29 mouse cellular contexts compared by ENCODE assay signal in genomic region chr3:132986188-132986587, GRCm38 (mm10). TPM values are rescaled to one million over a fixed set of nuclear protein-coding genes. Genes with fewer than 3 reads are reported as not detected.
DNase-seq lines count a peak whose midpoint lies in the region; ATAC-seq and TF ChIP-seq lines count a peak whose summit lies in the region.
"Had no signal": no experiment of that assay in that cellular context is flagged by ENCODE, and none has a peak within 500 bp of the region (broad histone marks: within the 10 kb centered on the region; RNA-seq: fewer than 3 reads in every experiment).

No protein-coding gene starts in this region.

- no peaks in the 10 kb centered on the region for H3K4me1 ChIP-seq in forebrain, embryonic 13.5 days
- H3K4me1 ChIP-seq: forebrain, embryonic 12.5 days; hindbrain, embryonic 10.5 days; hindbrain, embryonic 13.5 days had no signal

- no peak for DNase-seq in frontal cortex, postnatal 14 days (ENCODE audit: low spot score in 2 of 2)
- peak; percentile 17 for DNase-seq in brain, adult 2 months (ENCODE audit: low read depth, low spot score)
- DNase-seq in layer of hippocampus, postnatal 14 days (ENCODE audit: low spot score in 2 of 2), result peak; percentile 13 to 16
- no peak for DNase-seq in B cell, adult 2 months
- DNase-seq: adrenal gland, adult 8-10 months; adrenal gland, postnatal 25 days; cerebellum, adult 18-20 months; cerebellum, adult 9-10 months; cerebellum, postnatal 14 days; gastrocnemius, postnatal 25 days; heart, adult 18-20 months; heart, postnatal 10 days; heart, postnatal 36 days had no signal

- no peak overlapping the region for H3K9ac ChIP-seq in forebrain, embryonic 13.5 days
- H3K9ac ChIP-seq: embryonic facial prominence, embryonic 12.5 days; forebrain, embryonic 12.5 days; heart, embryonic 12.5 days; heart, embryonic 15.5 days; hindbrain, embryonic 13.5 days had no signal

- no peak overlapping the region for H3K4me2 ChIP-seq in myocyte (ENCODE audit: low read depth)
- no peak overlapping the region for H3K4me2 ChIP-seq in forebrain, embryonic 13.5 days
- H3K4me2 ChIP-seq: embryonic facial prominence, embryonic 12.5 days; forebrain, embryonic 12.5 days; heart, embryonic 12.5 days; heart, embryonic 15.5 days; hindbrain, embryonic 13.5 days had no signal

- no peaks in the 10 kb centered on the region for H3K27me3 ChIP-seq in myocyte (ENCODE audit: control insufficient read depth, insufficient read depth, insufficient read length)
- no peaks in the 10 kb centered on the region for H3K27me3 ChIP-seq in forebrain, embryonic 13.5 days
- H3K27me3 ChIP-seq: embryonic facial prominence, embryonic 12.5 days; forebrain, embryonic 12.5 days; heart, embryonic 12.5 days; heart, embryonic 15.5 days; hindbrain, embryonic 13.5 days had no signal

- no peaks in the 10 kb centered on the region for H3K36me3 ChIP-seq in myocyte (ENCODE audit: control insufficient read depth, insufficient read depth)
- H3K36me3 ChIP-seq in forebrain, embryonic 13.5 days (ENCODE audit: poor library complexity, severe bottlenecking), result peaks cover 8% of the 10 kb centered on the region; the same call in 1 of the 2 replicates

- TF ChIP-seq POLR2A in myocyte (IDR thresholded peaks at IDR 0.05; ENCODE audit: insufficient read length, low read depth), result no peak

- 91% methylated on average over 5 of the region's 5 CpGs for WGBS in forebrain, embryonic 13.5 days

- H3ac ChIP-seq in myocyte (ENCODE audit: control insufficient read depth, insufficient read length), result no peak overlapping the region

- H3K27ac ChIP-seq in forebrain, embryonic 13.5 days, result no peak overlapping the region
- H3K27ac ChIP-seq: embryonic facial prominence, embryonic 12.5 days; forebrain, embryonic 12.5 days; heart, embryonic 15.5 days; hindbrain, embryonic 10.5 days; hindbrain, embryonic 13.5 days had no signal

- 0 out of 2 replicates have a peak, but pooled peaks have one; percentile 34 for ATAC-seq in frontal cortex, adult (ENCODE audit: low TSS enrichment)
- ATAC-seq in forebrain, embryonic 13.5 days, result no peak
- ATAC-seq: activated CD4-positive, CD25-positive, alpha-beta regulatory T cell, adult 4 months; CD4-positive, CD25-positive, alpha-beta regulatory T cell, adult 4 months; forebrain, embryonic 16.5 days; hindbrain, embryonic 16.5 days; inflammation-experienced regulatory T-cells, adult 6 months had no signal

- H3K79me2 ChIP-seq in myocyte (ENCODE audit: control insufficient read depth, insufficient read depth), result no peaks in the 10 kb centered on the region

- no peak overlapping the region for H3K4me3 ChIP-seq in myocyte
- H3K4me3 ChIP-seq in forebrain, embryonic 13.5 days, result no peak overlapping the region
- H3K4me3 ChIP-seq: embryonic facial prominence, embryonic 12.5 days; erythroblast, embryonic 14.5 days; forebrain, embryonic 12.5 days; heart, embryonic 12.5 days; heart, embryonic 15.5 days; hindbrain, embryonic 10.5 days; hindbrain, embryonic 13.5 days had no signal

- no peaks in the 10 kb centered on the region for H3K9me3 ChIP-seq in forebrain, embryonic 13.5 days (replicated peaks)
- H3K9me3 ChIP-seq: embryonic facial prominence, embryonic 12.5 days; forebrain, embryonic 12.5 days; heart, embryonic 12.5 days; heart, embryonic 15.5 days; hindbrain, embryonic 10.5 days; hindbrain, embryonic 13.5 days had no signal

TF ChIP-seq in myocyte, 11 proteins besides CTCF, POLR2A, EP300 and RAD21:
- TF ChIP-seq MAX (IDR thresholded peaks at IDR 0.05; ENCODE audit: low read depth) (no peak), MYOD1 (IDR thresholded peaks at IDR 0.05; ENCODE audit: control insufficient read depth in 1 of 3, insufficient read length in 2 of 3, low read depth in 2 of 3) (peak; percentile 17 to 92 (median 87)), MYOG (IDR thresholded peaks at IDR 0.05; ENCODE audit: control insufficient read depth in 1 of 3, insufficient read depth in 1 of 3, insufficient read length in 2 of 3, low read depth in 2 of 3) (peak; percentile 57 to 93 (median 85)), TCF12 (IDR thresholded peaks at IDR 0.05; ENCODE audit: insufficient read depth, poor library complexity, severe bottlenecking) (peak; percentile 66), SRF (IDR thresholded peaks at IDR 0.05; ENCODE audit: control insufficient read depth, insufficient read length, low read depth) (no peak), POLR2AphosphoS2 (IDR thresholded peaks at IDR 0.05; ENCODE audit: insufficient read length, low read depth) (no peak), E2F4 (IDR thresholded peaks at IDR 0.05; ENCODE audit: insufficient read depth) (no peak), TCF3 (IDR thresholded peaks at IDR 0.05; ENCODE audit: insufficient read length, low read depth) (peak; percentile 45), REST (IDR thresholded peaks at IDR 0.05; ENCODE audit: insufficient read depth, insufficient read length) (no peak), USF1 (IDR thresholded peaks at IDR 0.05; ENCODE audit: low read depth) (no peak), CEBPB (IDR thresholded peaks at IDR 0.05; ENCODE audit: insufficient read depth, poor library complexity, severe bottlenecking) (no peak)

RNA-seq across cellular contexts. Expression of gene Npnt, which starts 36.1 kb away (rescaled TPM):
- 10 to 100 TPM; 14.4 to 17.6 TPM for total RNA-seq in layer of hippocampus, postnatal 14 days (2021)
- 123 TPM for polyA plus RNA-seq in myocyte (2012; fragmentation: generic; extraction: Trizol)
- polyA plus RNA-seq in forebrain, embryonic 13.5 days (2015; fragmentation: Nextera tagmentation; extraction: Ambion mirVana), result 3.8 and 5.7 TPM in 2 replicates
- total RNA-seq: MEL had no signal
- polyA plus RNA-seq: erythroblast, embryonic 14.5 days had no signal

Comparison
In these comparisons a context has a peak if more than half of its experiments do, and no peak if none do; other contexts are left out.
1. DNase-seq: peak in brain, adult 2 months (single experiment) and layer of hippocampus, postnatal 14 days (2 of 2); none in frontal cortex, postnatal 14 days (0 of 2) and B cell, adult 2 months (0 of 2).
2. RNA of gene Npnt, which starts 36.1 kb away (polyA plus RNA-seq): 123 TPM in myocyte (single experiment); 3.8 to 5.7 TPM in forebrain, embryonic 13.5 days; every median in the first group is over 10 times any median in the second.